Mouse (Mus musculus): Measurements from ENCODE around the gene Letm1.

DNA sequence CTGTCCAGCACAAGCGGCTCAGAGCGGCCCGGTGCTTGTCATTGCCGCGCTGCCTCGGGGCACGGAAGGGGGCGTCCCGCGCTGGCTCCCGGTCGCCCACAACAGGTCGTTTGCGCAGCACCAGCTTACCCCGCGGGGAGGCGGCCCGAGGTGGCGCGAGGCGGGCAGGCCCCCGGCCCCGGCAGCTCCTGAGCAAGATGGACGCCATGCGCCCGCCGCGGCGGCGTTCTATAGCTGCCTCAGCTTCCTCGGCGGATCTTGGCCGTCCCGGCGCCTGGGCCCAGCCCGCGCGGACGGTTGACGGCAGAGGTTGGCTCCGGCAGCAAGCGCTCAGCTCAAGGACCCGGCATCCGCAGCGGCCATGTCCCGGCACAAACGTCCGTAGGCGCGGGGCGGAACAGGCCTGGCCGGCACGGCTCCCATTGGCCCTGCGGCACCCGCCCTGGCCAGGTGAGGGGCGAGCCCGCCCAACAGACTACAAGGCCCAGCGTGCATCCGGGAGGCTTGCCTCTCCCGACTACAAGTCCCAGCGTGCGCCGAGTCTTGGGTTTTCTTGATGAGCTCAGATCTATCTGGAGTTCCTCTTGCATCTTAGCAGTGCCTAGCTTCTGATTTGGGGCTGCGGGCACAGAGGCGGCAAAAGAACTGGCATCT is at the start of gene Letm1:
- TF ChIP-seq CTCF (conservative IDR thresholded peaks at IDR 0.05; ENCODE audit: low read length) (no peak), POU5F1 (IDR thresholded peaks at IDR 0.05; ENCODE audit: borderline replicate concordance, low read length) (no peak), NANOG (IDR thresholded peaks at IDR 0.05; ENCODE audit: borderline replicate concordance, low read length) (no peak)

Data from E14TG2a.4 (cell line).